Mouse (Mus musculus): Measurements from ENCODE around the gene Pced1a. TPM values are rescaled to one million over a fixed set of nuclear protein-coding genes. Genes with fewer than 3 reads are reported as not detected.
A peak's percentile ranks its signal among the peaks of the same experiment; 100 is the strongest.

The Pced1a gene
- total and polyA plus RNA-seq, 3 experiments = 6.5 to 13.7 TPM; not detected in 1

GRCm38 (mm10) chr2:130425112-130425511 lies 611 bp upstream of the Pced1a start:
- DNase-seq (ENCODE audit: low read depth, low spot score) = no peak
- Histone ChIP-seq H3K4me1 (ENCODE audit: control insufficient read depth in 1 of 2, insufficient read depth in 2 of 2, low read length in 2 of 2) (peaks cover 20 to 34% of the 10 kb centered on the region in 2 experiments), H3K27me3 (ENCODE audit: control insufficient read depth in 1 of 2, insufficient read depth in 2 of 2, low read length in 2 of 2) (no peaks in the 10 kb centered on the region), H3K9me3 (replicated peaks; ENCODE audit: insufficient read depth, low read length) (no peaks in the 10 kb centered on the region), H3K4me3 (ENCODE audit: control insufficient read depth in 1 of 2, insufficient read depth in 1 of 2, low read depth in 2 of 2, low read length in 2 of 2) (peak overlapping the region; percentile 76 to 81), H3K36me3 (ENCODE audit: control insufficient read depth in 1 of 2, insufficient read depth in 2 of 2, low read length in 2 of 2) (peaks cover 1 to 37% of the 10 kb centered on the region in 2 experiments; a peak in 3 of 4 replicates), H3K9ac (ENCODE audit: control insufficient read depth, low read depth, low read length, poor library complexity, severe bottlenecking) (peak overlapping the region; percentile 92), H3K27ac (ENCODE audit: control insufficient read depth, low read depth, low read length) (peak overlapping the region; percentile 76), H3K79me2 (ENCODE audit: control insufficient read depth, insufficient read depth, low read length, poor library complexity) (peaks cover 47% of the 10 kb centered on the region)
- peak; percentile 12; the same call in 1 of the 2 replicates for TF ChIP-seq GATA1 (IDR thresholded peaks at IDR 0.05; ENCODE audit: low read depth, low read length)
- no peak for TF ChIP-seq POLR2AphosphoS2 (IDR thresholded peaks at IDR 0.05; ENCODE audit: low read length)
- no peak for TF ChIP-seq CHD1 (IDR thresholded peaks at IDR 0.05; ENCODE audit: low read depth, low read length)
- TF ChIP-seq CTCF (IDR thresholded peaks at IDR 0.05 in 2 of 3, conservative IDR thresholded peaks at IDR 0.05 in 1 of 3; ENCODE audit: control insufficient read depth in 1 of 3, insufficient read depth in 1 of 3, low read depth in 2 of 3, low read length in 3 of 3, poor library complexity in 1 of 3, severe bottlenecking in 1 of 3) = peak in 1 of 3 experiments; percentile 32; a peak in 2 of 6 replicates
- peak; percentile 39 for TF ChIP-seq RAD21 (IDR thresholded peaks at IDR 0.05; ENCODE audit: low read depth, low read length)
- 0 out of 2 replicates have a peak, but pooled peaks have one; percentile 18 for TF ChIP-seq ZC3H11A (IDR thresholded peaks at IDR 0.05; ENCODE audit: low read depth, low read length)
- TF ChIP-seq NRF1 (IDR thresholded peaks at IDR 0.05; ENCODE audit: insufficient read depth, low read depth, low read length, poor library complexity, severe bottlenecking) = no peak
- TF ChIP-seq JUND (IDR thresholded peaks at IDR 0.05; ENCODE audit: low read depth, low read length) = no peak
- TF ChIP-seq TAL1 (IDR thresholded peaks at IDR 0.05; ENCODE audit: low read length) = no peak

GRCm38 (mm10) chr2:130423397-130424125 lies 940 bp downstream of the Pced1a start:
- peak overlapping the region; percentile 48 to 81 for H3K4me3 ChIP-seq (ENCODE audit: control insufficient read depth in 1 of 2, insufficient read depth in 1 of 2, low read depth in 2 of 2, low read length in 2 of 2)
- H3K79me2 ChIP-seq (ENCODE audit: control insufficient read depth, insufficient read depth, low read length, poor library complexity) = peaks cover 42% of the 10 kb centered on the region
- peak; percentile 88 for DNase-seq (ENCODE audit: low read depth, low spot score)
- H3K9me3 ChIP-seq (replicated peaks; ENCODE audit: insufficient read depth, low read length) = no peaks in the 10 kb centered on the region
- peaks cover 10 to 21% of the 10 kb centered on the region in 2 experiments for H3K4me1 ChIP-seq (ENCODE audit: control insufficient read depth in 1 of 2, insufficient read depth in 2 of 2, low read length in 2 of 2)
- peaks cover 0 to 28% of the 10 kb centered on the region in 2 experiments; a peak in 3 of 4 replicates for H3K36me3 ChIP-seq (ENCODE audit: control insufficient read depth in 1 of 2, insufficient read depth in 2 of 2, low read length in 2 of 2)
- H3K27ac ChIP-seq (ENCODE audit: control insufficient read depth, low read depth, low read length) = peak overlapping the region; percentile 71
- TF ChIP-seq POLR2A (IDR thresholded peaks at IDR 0.05; ENCODE audit: control insufficient read depth in 1 of 2, insufficient read depth in 1 of 2, low read depth in 1 of 2, low read length in 2 of 2, poor library complexity in 1 of 2) (no peak), TCF12 (IDR thresholded peaks at IDR 0.05; ENCODE audit: low read depth, low read length) (0 out of 2 replicates have a peak, but pooled peaks have one; percentile 15), USF1 (IDR thresholded peaks at IDR 0.05; ENCODE audit: low read depth, low read length) (peak; percentile 69), NRF1 (IDR thresholded peaks at IDR 0.05; ENCODE audit: insufficient read depth, low read depth, low read length, poor library complexity, severe bottlenecking) (peak; percentile 80), MYC (IDR thresholded peaks at IDR 0.05; ENCODE audit: low read depth, low read length) (peak; percentile 72), GATA1 (IDR thresholded peaks at IDR 0.05; ENCODE audit: low read depth, low read length) (no peak), MAX (IDR thresholded peaks at IDR 0.05; ENCODE audit: low read length) (peak; percentile 96), EP300 (IDR thresholded peaks at IDR 0.05; ENCODE audit: low read depth in 1 of 2, low read length in 2 of 2) (peak in 1 of 2 experiments; percentile 41; a peak in 1 of 4 replicates)
- H3K27me3 ChIP-seq (ENCODE audit: control insufficient read depth in 1 of 2, insufficient read depth in 2 of 2, low read length in 2 of 2) = no peaks in the 10 kb centered on the region
- peak overlapping the region; percentile 92 for H3K9ac ChIP-seq (ENCODE audit: control insufficient read depth, low read depth, low read length, poor library complexity, severe bottlenecking)
